Mouse (Mus musculus) C2C12 (cell line): ENCODE measurements around the gene Stx3. TPM values are rescaled to one million over a fixed set of nuclear protein-coding genes. Genes with fewer than 3 reads are reported as not detected.

Experiments used
- H3K27me3 ChIP-seq: one replicate; pipeline ENCODE4 v1.6.1; 2011; ENCODE audit not compliant: control insufficient read depth, insufficient read depth, insufficient read length
- H3K36me3 ChIP-seq: one replicate; pipeline ENCODE4 v1.6.1; 2011; ENCODE audit not compliant: control insufficient read depth, insufficient read depth
- H3K4me3 ChIP-seq: one replicate; pipeline ENCODE4 v1.5.1; 2011; ENCODE audit warnings: mild to moderate bottlenecking, control low read depth; ENCODE audit not compliant: poor library complexity, insufficient read depth, severe bottlenecking
- H3K79me2 ChIP-seq: one replicate; pipeline ENCODE4 v1.6.1; 2011; ENCODE audit not compliant: control insufficient read depth, insufficient read depth
- H3K79me3 ChIP-seq: one replicate; pipeline ENCODE4 v1.6.1; 2011; ENCODE audit warnings: low read depth, control low read depth
- H3ac ChIP-seq: one replicate; pipeline ENCODE3; 2011; ENCODE audit warnings: low read depth; ENCODE audit not compliant: control insufficient read depth, insufficient read length
- CEBPB ChIP-seq: IDR thresholded peaks from one replicate; pipeline ENCODE4 v1.6.1; 2011; ENCODE audit warnings: low read depth, mild to moderate bottlenecking, control low read depth, moderate library complexity
- CTCF ChIP-seq: IDR thresholded peaks from one replicate; pipeline ENCODE4 v1.5.1; 2011; ENCODE audit not compliant: control insufficient read depth, insufficient read depth, insufficient read length
- FOSL1 ChIP-seq: IDR thresholded peaks from one replicate; pipeline ENCODE4 v1.8.0; 2011; ENCODE audit warnings: mild to moderate bottlenecking, low read length; ENCODE audit not compliant: poor library complexity, insufficient read depth, severe bottlenecking
- MAX ChIP-seq: IDR thresholded peaks from one replicate; pipeline ENCODE4 v1.6.1; 2011; ENCODE audit warnings: mild to moderate bottlenecking, control low read depth
- MYOD1 ChIP-seq: IDR thresholded peaks from one replicate; pipeline ENCODE4 v1.6.1; 2011; ENCODE audit warnings: low read depth; ENCODE audit not compliant: control insufficient read depth, insufficient read length
- MYOG ChIP-seq: IDR thresholded peaks from one replicate; pipeline ENCODE4 v1.6.1; 2011; ENCODE audit not compliant: control insufficient read depth, insufficient read length; ENCODE audit errors: extremely low read depth
- USF1 ChIP-seq: IDR thresholded peaks from one replicate; pipeline ENCODE4 v1.6.1; 2011; ENCODE audit warnings: low read depth, mild to moderate bottlenecking, control low read depth, moderate library complexity
- polyA plus RNA-seq: library from polyadenylated mRNA; unstranded; fragments of >200 nt; fragmentation: generic; extraction: Trizol; gene quantifications from one replicate; pipeline ENCODE4 v1.2.1, GENCODE M21; 2012; ENCODE audit warnings: missing spikeins

Stx3 gene
- polyA plus RNA-seq, 1 experiment, result 5.4 TPM

- no peaks in the 10 kb centered on the region for H3K79me2 ChIP-seq
- H3K79me3 ChIP-seq, result no peaks in the 10 kb centered on the region
- H3ac ChIP-seq, result no peak overlapping the region
- peaks cover 7% of the 10 kb centered on the region for H3K36me3 ChIP-seq
- TF ChIP-seq MAX (no peak), MYOG (no peak), CTCF (no peak), CEBPB (no peak), USF1 (no peak), FOSL1 (no peak), MYOD1 (no peak)
- no peaks in the 10 kb centered on the region for H3K27me3 ChIP-seq
- H3K4me3 ChIP-seq, result no peak overlapping the region
These were observed 27.4 kb downstream of the Stx3 start for GRCm38 (mm10) chr19:11791825-11792224.

GRCm38 (mm10) chr19:11788876-11789275 is 30.3 kb downstream of the Stx3 start:
- H3K79me2 ChIP-seq, result no peaks in the 10 kb centered on the region
- H3ac ChIP-seq, result no peak overlapping the region
- H3K4me3 ChIP-seq, result no peak overlapping the region
- TF ChIP-seq MAX (no peak), CEBPB (no peak), FOSL1 (no peak), CTCF (no peak), USF1 (no peak), MYOG (no peak)
- H3K79me3 ChIP-seq, result no peaks in the 10 kb centered on the region
- peaks cover 7% of the 10 kb centered on the region for H3K36me3 ChIP-seq
- H3K27me3 ChIP-seq, result no peaks in the 10 kb centered on the region

GRCm38 (mm10) chr19:11787826-11788225 is 31.4 kb downstream of the Stx3 start:
- Histone ChIP-seq H3ac (no peak overlapping the region), H3K36me3 (peaks cover 7% of the 10 kb centered on the region), H3K79me3 (no peaks in the 10 kb centered on the region), H3K27me3 (no peaks in the 10 kb centered on the region), H3K79me2 (no peaks in the 10 kb centered on the region), H3K4me3 (no peak overlapping the region)
- TF ChIP-seq CTCF (no peak), MAX (no peak), MYOG (no peak), FOSL1 (no peak), CEBPB (no peak), MYOD1 (no peak), USF1 (no peak)

GRCm38 (mm10) chr19:11785409-11786154 is 33.6 kb downstream of the Stx3 start:
- Histone ChIP-seq H3K79me2 (no peaks in the 10 kb centered on the region), H3K36me3 (peaks cover 7% of the 10 kb centered on the region), H3K79me3 (no peaks in the 10 kb centered on the region), H3ac (no peak overlapping the region), H3K4me3 (no peak overlapping the region), H3K27me3 (no peaks in the 10 kb centered on the region)
- no peak for TF ChIP-seq FOSL1
- TF ChIP-seq MAX, result no peak
- TF ChIP-seq MYOG, result no peak
- TF ChIP-seq CEBPB, result no peak
- no peak for TF ChIP-seq USF1
- no peak for TF ChIP-seq MYOD1
- no peak for TF ChIP-seq CTCF

GRCm38 (mm10) chr19:11777191-11777865 is 41.9 kb downstream of the Stx3 start:
- peaks cover 49% of the 10 kb centered on the region for H3K36me3 ChIP-seq
- no peak overlapping the region for H3ac ChIP-seq
- no peak for TF ChIP-seq FOSL1
- no peaks in the 10 kb centered on the region for H3K79me3 ChIP-seq
- H3K79me2 ChIP-seq, result peaks cover 1% of the 10 kb centered on the region
- H3K27me3 ChIP-seq, result no peaks in the 10 kb centered on the region
- no peak overlapping the region for H3K4me3 ChIP-seq

GRCm38 (mm10) chr19:11770205-11770892 is 48.9 kb downstream of the Stx3 start, which contains the start of gene Mrpl16:
Gene Mrpl16 (plus strand): TSS chr19:11770391.
- H3K36me3 ChIP-seq, result peaks cover 29% of the 10 kb centered on the region
- peaks cover 22% of the 10 kb centered on the region for H3K79me2 ChIP-seq
- H3K79me3 ChIP-seq, result peaks cover 7% of the 10 kb centered on the region
- TF ChIP-seq CTCF (no peak), MAX (peak; percentile 92)
- no peaks in the 10 kb centered on the region for H3K27me3 ChIP-seq
- peak within 1 kb of the TSS; percentile 56 for H3K4me3 ChIP-seq
- peak within 1 kb of the TSS; percentile 50 for H3ac ChIP-seq
